Mouse (Mus musculus) testis, postnatal 14 days (tissue): ENCODE measurements around the gene Hsd11b1.

Experiments used
- DNase-seq: peaks from one replicate; pipeline ENCODE4 v3.0.0; 2021; ENCODE audit warnings: low spot score

Gene Hsd11b1

DNA sequence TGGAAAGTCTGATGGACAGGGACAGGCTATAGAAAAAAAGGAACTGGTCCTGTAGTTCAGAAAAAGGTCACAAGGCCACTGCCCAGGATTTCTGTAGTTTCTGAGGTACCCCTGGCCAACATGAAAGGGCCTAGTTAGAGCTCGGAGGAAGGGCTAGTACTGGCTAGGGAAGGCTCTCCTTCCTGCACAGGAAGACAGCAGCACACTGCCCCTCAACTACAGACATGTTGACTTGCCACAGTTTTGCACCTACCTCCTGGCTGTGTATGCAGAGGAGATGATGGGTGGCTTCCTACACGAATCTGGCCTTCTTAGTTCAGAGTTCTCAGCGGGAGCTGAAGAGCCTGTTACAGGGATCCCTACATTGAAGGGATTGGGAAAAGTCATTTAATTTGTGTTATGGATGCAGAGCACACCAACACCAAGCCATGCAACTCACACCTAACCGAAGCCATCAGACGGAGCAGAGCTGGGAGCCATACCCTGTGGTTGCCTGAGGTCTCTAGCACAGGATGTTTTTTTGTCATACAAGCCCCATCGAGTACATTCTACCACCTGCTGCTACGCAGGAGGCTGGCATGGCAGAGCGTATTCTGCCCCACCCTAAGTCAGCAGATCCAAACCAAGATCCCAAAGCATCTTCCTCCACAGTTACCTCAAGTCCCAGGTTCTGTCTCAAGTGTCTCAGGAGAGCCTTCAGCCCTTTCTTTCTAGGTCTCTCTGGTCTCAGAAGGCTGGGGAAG lies 63.1 kb downstream of the Hsd11b1 start:
- no peak for DNase-seq

GRCm38 (mm10) chr1:193198312-193198711 lies 65.6 kb downstream of the Hsd11b1 start:
- no peak for DNase-seq

DNA sequence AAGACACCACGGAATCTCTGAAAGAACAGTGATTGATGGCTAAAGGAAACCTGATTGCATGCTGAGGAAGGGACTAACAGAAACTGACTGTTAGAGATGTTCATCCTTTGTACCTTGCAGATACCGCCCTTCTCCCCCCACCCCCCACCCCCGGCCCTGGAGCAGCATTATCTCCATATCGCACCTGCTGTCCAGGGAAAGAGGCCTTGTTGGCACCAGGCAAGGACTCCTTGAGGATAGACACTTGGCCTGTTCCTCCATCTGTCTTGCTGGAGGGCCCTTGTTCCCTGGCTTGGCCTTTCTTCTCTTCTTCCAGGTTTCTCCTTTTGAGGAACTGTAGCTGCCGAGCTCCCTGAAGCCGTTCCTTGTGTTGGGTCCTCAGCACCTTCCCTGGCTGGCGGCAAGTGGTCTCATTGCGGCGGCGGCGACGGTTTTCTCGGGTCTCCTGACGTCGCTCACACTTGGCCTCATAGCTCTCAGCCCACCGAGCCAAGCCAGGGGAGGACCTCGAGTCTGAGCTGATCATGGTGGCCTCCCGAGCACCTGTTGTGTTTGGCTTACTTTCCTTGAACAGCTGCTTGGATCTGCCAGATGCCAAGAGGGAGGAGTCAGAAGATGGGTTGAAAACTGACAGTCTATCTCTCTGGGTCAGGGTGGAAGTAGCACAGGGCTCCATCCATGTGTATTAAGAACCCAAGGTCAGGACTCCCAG lies 66.2 kb downstream of the Hsd11b1 start:
- DNase-seq, result no peak

DNA sequence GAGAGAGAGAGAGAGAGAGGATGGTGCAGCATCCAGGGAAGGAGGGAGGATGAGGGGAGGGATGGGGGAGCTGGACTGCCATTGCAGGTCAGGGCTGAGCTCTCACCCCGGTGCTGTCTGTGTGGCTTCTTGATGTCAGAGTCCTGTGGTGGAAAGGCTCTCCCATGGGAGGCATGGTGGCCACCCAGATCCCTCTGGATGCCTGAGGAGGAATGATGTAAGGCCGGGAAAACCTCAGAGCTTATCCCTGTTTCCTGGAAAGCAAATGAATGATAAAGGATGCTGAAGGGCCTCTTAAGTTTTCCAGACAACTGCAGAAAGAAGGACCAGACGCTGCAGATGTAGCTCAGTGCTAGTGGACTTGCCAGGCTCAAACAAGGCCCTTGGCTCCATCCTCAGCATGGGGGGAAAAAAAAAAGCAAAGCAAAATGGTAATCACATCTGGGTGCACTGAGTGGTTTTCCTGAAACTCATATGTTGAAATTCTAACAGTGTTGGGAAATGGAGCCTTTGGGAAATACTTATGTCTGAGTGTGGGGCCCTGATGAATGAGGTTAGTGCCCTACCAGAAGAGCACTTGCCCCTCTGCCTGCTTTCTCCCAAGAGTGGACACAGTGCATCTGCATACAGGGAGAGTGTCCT lies 68.6 kb downstream of the Hsd11b1 start:
- DNase-seq, result no peak

GRCm38 (mm10) chr1:193194416-193195140 lies 69.3 kb downstream of the Hsd11b1 start:
- DNase-seq, result no peak

- DNase-seq, result no peak
Measured at GRCm38 (mm10) chr1:193191675-193192283, 72.1 kb downstream of the Hsd11b1 start.

DNA sequence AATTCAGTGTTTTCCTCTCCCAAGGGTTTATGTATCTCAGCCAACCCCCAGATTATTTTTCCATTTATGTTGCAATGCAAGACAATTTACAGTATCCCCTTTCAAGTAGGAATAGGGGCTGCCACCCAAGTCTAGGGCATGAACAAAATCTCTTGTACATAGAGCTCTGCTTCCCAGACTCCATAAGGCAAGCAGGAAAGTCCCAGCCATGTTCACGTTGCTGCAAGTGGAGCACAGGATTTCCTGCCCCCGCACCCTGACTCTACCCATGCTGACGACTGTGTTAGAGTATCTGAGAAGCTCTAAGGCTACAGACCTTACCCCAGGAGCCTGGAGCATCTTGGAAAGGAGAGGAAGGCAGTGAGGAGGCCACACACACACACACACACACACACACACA lies 74.1 kb downstream of the Hsd11b1 start:
- DNase-seq, result no peak

DNA sequence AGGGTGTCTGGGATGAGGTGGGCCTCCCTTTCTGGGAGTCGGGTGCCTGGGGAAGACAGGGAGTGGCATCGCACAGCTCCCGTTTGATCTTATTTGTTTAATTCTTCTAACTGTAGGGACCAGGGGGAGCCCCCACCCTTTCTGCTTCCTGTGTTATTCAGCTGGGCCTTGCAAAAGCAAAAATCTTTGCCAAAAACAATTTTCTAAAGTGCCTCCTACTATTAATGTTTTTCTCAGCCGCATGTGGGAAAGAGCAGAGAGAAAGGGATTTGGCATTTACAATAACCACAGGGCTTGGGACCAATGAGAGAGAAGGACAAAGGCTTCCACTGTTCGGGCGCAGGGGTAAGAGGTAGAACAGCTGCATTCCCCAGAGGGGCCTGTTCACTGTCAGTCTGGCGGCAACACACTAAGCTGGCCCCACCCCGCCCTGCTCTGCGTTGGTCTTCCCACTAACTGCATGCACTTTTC lies 74.7 kb downstream of the Hsd11b1 start:
- no peak for DNase-seq

- DNase-seq, result no peak
Measured at GRCm38 (mm10) chr1:193188257-193188656, 75.6 kb downstream of the Hsd11b1 start.

GRCm38 (mm10) chr1:193181104-193181503 lies 82.8 kb downstream of the Hsd11b1 start:
- no peak for DNase-seq

GRCm38 (mm10) chr1:193174143-193174733 lies 89.6 kb downstream of the Hsd11b1 start:
- DNase-seq, result no peak

DNA sequence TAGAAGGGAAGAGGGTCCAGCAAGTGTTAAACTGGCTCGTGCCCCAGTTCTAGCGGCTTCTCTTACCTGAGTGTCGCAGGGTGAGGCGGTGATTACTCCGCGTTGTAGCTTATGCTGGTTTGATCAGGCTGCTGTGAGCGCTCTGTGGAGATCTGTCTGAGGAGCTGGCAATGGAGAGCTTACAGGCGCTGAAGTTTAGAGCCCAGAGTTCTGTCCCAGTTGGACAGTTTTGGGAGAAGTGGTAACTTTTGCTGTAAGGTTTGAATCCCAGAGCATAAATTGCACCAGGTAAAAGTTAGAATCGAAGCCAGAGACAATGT lies 90.1 kb downstream of the Hsd11b1 start:
- DNase-seq, result no peak

- peak; percentile 94 for DNase-seq
Measured at GRCm38 (mm10) chr1:193172991-193173809, 90.7 kb downstream of the Hsd11b1 start.
